Mouse (Mus musculus) liver, adult 2 months (tissue): ENCODE measurements at regions not wholly inside any gene's neighbourhood (a gene's known extent, or its start where the extent isn't known, plus 50 kb on each side); places are given as distances from the start of the nearest gene placed in this dataset.
A peak's percentile ranks its signal among the peaks of the same experiment; 100 is the strongest.

Source experiments
- DNase-seq: peaks from one replicate; pipeline ENCODE4 v3.0.0-alpha.2; 2011; ENCODE audit warnings: low read depth, low spot score; ENCODE audit errors: extremely low read depth
- H3K27ac ChIP-seq: fragments of 200-500 bp; replicated peaks from 2 replicates; pipeline ENCODE4 v1.5.1; 2012; ENCODE audit warnings: low read depth, mild to moderate bottlenecking, control low read depth, inconsistent platforms, low read length; ENCODE audit not compliant: insufficient read depth
- H3K27me3 ChIP-seq: fragments of 200-500 bp; 2 replicates; pipeline ENCODE4 v1.6.1; 2012; ENCODE audit warnings: mild to moderate bottlenecking, moderate library complexity, low read length, inconsistent platforms; ENCODE audit not compliant: control insufficient read depth, insufficient read depth
- H3K36me3 ChIP-seq: fragments of 200-500 bp; 2 replicates; pipeline ENCODE4 v1.6.1; 2012; ENCODE audit warnings: low read length, inconsistent platforms; ENCODE audit not compliant: control insufficient read depth, insufficient read depth
- H3K4me1 ChIP-seq: fragments of 200-500 bp; 2 replicates; pipeline ENCODE4 v1.6.1; 2011; ENCODE audit warnings: low read length; ENCODE audit not compliant: control insufficient read depth, insufficient read depth
- H3K4me3 ChIP-seq: fragments of 200-500 bp; 2 replicates; pipeline ENCODE4 v1.5.1; 2011; ENCODE audit warnings: low read depth, mild to moderate bottlenecking, control low read depth, low read length, moderate library complexity; ENCODE audit not compliant: insufficient read depth
- H3K79me2 ChIP-seq: fragments of 200-500 bp; 2 replicates; pipeline ENCODE4 v1.6.1; 2012; ENCODE audit warnings: inconsistent platforms, mild to moderate bottlenecking, low read length, moderate library complexity; ENCODE audit not compliant: control insufficient read depth, insufficient read depth
- H3K9ac ChIP-seq: fragments of 200-500 bp; 2 replicates; pipeline ENCODE4 v1.6.1; 2012; ENCODE audit warnings: low read depth, mild to moderate bottlenecking, control low read depth, inconsistent platforms, low read length
- CTCF ChIP-seq: fragments of 200-500 bp; IDR thresholded peaks from 2 replicates; pipeline ENCODE4 v1.5.1; 2011; ENCODE audit warnings: low read depth, low read length, control low read depth
- POLR2A ChIP-seq: fragments of 200-500 bp; IDR thresholded peaks from 2 replicates; pipeline ENCODE4 v1.6.1; 2011; ENCODE audit warnings: low read length, control low read depth; ENCODE audit not compliant: insufficient read depth; ENCODE audit errors: extremely low read depth
- WGBS: fragments of 180-500 bp; shearing (Covaris S2); methylation state at CpG from one replicate; pipeline ENCODE4 v1.1.7; 2018; 5-methylcytosine and 5-hydroxymethylcytosine counted together

DNA sequence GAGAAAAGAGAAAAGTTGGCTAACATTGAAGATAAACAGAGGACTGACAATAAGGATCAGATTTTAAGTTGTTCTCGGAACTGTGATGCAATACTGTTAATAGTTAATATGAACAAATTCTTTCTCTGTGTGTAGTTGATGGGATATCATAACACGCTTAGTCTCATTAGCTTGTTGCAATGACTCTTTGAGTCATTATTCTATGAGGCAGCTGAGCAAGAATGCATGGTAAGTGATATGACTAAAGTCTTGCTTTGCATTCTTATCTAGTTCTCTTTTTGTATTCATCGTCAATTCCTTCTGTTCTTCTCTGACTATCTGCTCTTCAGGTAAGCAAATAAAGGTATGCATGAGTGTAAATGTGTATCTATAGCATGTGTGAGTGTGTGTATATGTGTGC lies 159.3 kb downstream of the Trim52 start:
- TF ChIP-seq POLR2A = no peak
- H3K4me3 ChIP-seq = no peak overlapping the region
- DNase-seq = peak; percentile 15
- H3K27me3 ChIP-seq = no peaks in the 10 kb centered on the region
- no peaks in the 10 kb centered on the region for H3K36me3 ChIP-seq
- no peak overlapping the region for H3K9ac ChIP-seq
- WGBS = 79% methylated on average over 3 of the region's 3 CpGs
- no peaks in the 10 kb centered on the region for H3K79me2 ChIP-seq
- H3K27ac ChIP-seq = no peak overlapping the region
- no peaks in the 10 kb centered on the region for H3K4me1 ChIP-seq

- H3K4me1 ChIP-seq = no peaks in the 10 kb centered on the region
- H3K79me2 ChIP-seq = no peaks in the 10 kb centered on the region
- no peak overlapping the region for H3K4me3 ChIP-seq
- TF ChIP-seq CTCF (no peak), POLR2A (no peak)
- WGBS = 82% methylated on average over 12 of the region's 12 CpGs
- DNase-seq = peak; percentile 34
- H3K36me3 ChIP-seq = no peaks in the 10 kb centered on the region
- H3K27me3 ChIP-seq = no peaks in the 10 kb centered on the region
- no peak overlapping the region for H3K9ac ChIP-seq
- H3K27ac ChIP-seq = no peak overlapping the region
These were observed 161.9 kb downstream of the Trim52 start for GRCm38 (mm10) chr14:106267679-106268561.

DNA sequence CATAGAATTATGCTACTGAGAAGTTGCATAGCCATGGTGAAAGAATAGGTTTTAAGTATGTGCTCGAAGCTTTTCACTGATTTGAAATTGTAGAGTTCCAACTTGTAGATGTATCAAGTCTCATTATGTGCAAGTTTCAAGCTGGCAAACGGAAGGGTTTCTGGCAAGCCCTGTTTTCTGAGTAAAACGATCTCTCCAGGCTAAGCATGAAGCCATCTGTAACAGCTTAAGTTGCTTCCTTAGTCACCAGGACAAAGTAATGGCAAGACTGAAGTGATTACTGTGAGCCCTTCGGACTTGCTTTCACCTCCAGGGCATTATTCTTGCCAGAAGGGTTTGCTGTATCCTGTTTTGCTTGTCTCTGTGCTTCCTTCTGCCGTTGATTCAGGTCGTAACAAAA lies 163.7 kb downstream of the Trim52 start:
- no peak overlapping the region for H3K27ac ChIP-seq
- no peaks in the 10 kb centered on the region for H3K4me1 ChIP-seq
- H3K9ac ChIP-seq = no peak overlapping the region
- no peak overlapping the region for H3K4me3 ChIP-seq
- no peak for DNase-seq
- TF ChIP-seq CTCF (no peak), POLR2A (no peak)
- H3K36me3 ChIP-seq = no peaks in the 10 kb centered on the region
- H3K27me3 ChIP-seq = no peaks in the 10 kb centered on the region
- 76% methylated on average over 6 of the region's 6 CpGs for WGBS
- H3K79me2 ChIP-seq = no peaks in the 10 kb centered on the region

DNA sequence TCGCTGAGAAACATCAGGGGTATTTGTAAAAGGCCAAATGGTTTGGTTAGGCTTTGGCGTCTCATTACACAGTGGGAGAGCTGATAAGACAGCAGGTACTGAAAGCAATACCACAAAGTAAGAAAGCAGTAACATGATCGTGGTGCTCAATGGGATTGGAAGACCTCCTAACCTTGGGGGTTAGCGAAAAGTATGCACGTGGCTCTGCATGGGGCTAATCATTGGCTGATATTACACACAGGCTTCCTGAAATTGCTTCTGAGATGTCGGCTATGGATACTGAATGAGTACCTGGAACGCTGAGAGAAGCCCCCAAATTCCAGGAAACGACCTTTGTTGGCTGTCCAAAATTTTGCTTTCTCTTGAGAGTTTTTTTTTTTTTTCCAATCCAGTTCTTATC lies 207.6 kb downstream of the Trim52 start:
- Histone ChIP-seq H3K4me3 (no peak overlapping the region), H3K79me2 (no peaks in the 10 kb centered on the region), H3K27ac (no peak overlapping the region), H3K4me1 (no peaks in the 10 kb centered on the region), H3K9ac (no peak overlapping the region), H3K27me3 (no peaks in the 10 kb centered on the region), H3K36me3 (no peaks in the 10 kb centered on the region)
- TF ChIP-seq CTCF (no peak), POLR2A (no peak)
- DNase-seq = no peak
- WGBS = 63% methylated on average over 8 of the region's 8 CpGs

DNA sequence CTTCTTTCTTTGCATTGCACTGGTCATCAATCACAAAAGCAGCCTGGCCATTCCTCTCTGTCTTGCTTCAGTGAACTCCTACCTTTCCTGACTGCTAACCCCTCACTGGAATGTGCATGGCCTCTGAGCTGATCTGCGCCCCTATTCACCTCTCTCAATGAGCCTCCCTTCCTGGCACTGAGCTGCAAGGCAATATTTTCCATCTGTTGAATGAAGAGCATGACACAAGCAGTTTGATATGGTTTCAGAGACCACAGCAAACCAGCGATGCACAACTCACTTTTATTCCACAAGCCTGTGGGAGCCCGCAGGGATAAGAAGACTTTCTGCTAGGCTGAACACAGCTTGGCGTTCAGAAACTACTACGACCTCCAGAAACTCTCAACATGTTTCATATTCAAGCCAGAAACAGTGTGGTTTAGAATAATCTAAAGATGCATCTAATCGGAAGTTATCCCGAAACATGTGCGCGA lies 208.1 kb downstream of the Trim52 start:
- TF ChIP-seq CTCF (no peak), POLR2A (no peak)

GRCm38 (mm10) chr14:106318767-106319166 lies 212.8 kb downstream of the Trim52 start:
- Histone ChIP-seq H3K9ac (no peak overlapping the region), H3K4me1 (no peaks in the 10 kb centered on the region), H3K27ac (no peak overlapping the region), H3K79me2 (no peaks in the 10 kb centered on the region), H3K36me3 (no peaks in the 10 kb centered on the region), H3K27me3 (no peaks in the 10 kb centered on the region), H3K4me3 (no peak overlapping the region)
- TF ChIP-seq CTCF (no peak), POLR2A (no peak)
- 18% methylated on average over 5 of the region's 5 CpGs for WGBS
- DNase-seq = no peak

More for the DNA sequence above, 208.1 kb downstream of the Trim52 start:
- Histone ChIP-seq H3K36me3 (no peaks in the 10 kb centered on the region), H3K79me2 (no peaks in the 10 kb centered on the region), H3K9ac (no peak overlapping the region), H3K4me1 (no peaks in the 10 kb centered on the region), H3K27me3 (no peaks in the 10 kb centered on the region), H3K4me3 (no peak overlapping the region), H3K27ac (no peak overlapping the region)
- no peak for DNase-seq
- 83% methylated on average over 9 of the region's 9 CpGs for WGBS
